Mouse (Mus musculus) urinary bladder, postnatal 14 days (tissue): Measurements from ENCODE around the gene Mxd4.

Source experiments
- DNase-seq: peaks from one replicate; pipeline ENCODE4 v3.0.0; 2021; ENCODE audit warnings: low spot score

Mxd4 gene

DNA sequence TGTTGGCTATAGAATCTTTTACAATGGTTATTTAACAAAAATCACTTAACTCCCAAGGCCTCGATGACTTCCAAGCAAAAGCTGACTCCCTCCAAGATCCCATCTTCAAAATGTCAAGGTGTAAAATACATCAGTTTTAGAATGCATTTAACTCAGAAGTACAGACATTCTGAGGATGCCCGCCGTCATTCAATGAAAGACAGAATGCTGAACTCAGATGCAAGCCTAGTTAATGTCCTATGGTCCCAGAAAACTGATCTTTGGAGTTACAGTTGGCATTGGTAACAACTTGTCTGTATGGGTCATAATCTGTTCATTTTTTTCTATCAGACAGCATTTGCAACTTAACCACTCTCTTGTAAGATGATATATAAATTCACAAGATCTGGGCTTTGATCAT lies 17.6 kb downstream of the Mxd4 start:
- no peak for DNase-seq

DNA sequence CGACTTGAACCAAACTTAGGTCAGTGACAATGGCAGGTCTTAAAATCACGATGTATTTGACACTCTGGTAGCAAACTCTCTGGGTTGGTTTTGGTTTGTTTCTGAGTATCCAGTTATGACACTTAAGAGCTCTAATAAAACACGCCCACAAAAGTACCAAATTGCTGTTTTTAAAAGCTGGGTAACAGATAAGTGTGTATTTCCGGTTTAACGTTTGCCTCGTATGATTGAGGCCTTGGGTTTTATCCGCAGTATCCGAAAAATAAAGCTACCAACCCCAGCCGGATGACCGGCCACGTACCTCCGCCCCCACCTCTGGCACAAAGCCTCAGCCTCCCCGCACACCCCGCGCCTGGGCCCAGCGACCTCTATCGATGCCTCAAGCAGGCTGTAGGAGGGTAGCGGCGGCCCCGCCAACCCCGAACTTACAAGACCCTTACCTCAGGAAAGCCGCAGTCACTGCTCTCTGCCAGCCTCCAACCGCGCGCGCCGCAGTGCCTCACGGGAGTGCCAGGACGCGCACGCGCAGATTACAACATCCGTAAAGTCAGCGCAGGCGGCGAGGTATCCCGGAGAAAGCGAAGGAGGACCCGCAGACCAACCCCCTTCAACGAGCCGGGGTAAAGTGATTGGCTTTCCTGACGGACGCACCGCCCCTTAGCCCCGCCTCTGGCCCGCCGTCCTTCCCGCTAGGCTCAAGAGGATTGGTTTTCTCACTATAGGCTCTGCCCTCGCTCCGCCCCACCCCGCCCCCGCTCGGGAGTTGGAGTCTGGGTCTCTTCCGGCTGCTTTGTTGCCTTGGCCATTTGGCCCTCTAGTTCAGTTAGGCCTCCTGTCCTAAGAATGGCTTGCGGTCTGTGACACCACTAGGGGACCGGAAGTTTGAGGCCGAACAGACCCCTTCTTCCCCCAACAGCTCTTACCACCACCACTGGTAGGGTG lies 18.3 kb downstream of the Mxd4 start, which contains the start of the genes Poln and Haus3:
Poln (minus strand) TSS at position 499 of the 942 bp plus-strand sequence.
Haus3 (minus strand) TSS at position 578 of the 942 bp plus-strand sequence.
- peak; percentile 97 for DNase-seq

GRCm38 (mm10) chr5:34167857-34168256 lies 19.7 kb downstream of the Mxd4 start:
- no peak for DNase-seq

GRCm38 (mm10) chr5:34165793-34166192 lies 21.7 kb downstream of the Mxd4 start:
- DNase-seq: no peak

GRCm38 (mm10) chr5:34148476-34148875 lies 39.0 kb downstream of the Mxd4 start:
- DNase-seq: no peak

DNA sequence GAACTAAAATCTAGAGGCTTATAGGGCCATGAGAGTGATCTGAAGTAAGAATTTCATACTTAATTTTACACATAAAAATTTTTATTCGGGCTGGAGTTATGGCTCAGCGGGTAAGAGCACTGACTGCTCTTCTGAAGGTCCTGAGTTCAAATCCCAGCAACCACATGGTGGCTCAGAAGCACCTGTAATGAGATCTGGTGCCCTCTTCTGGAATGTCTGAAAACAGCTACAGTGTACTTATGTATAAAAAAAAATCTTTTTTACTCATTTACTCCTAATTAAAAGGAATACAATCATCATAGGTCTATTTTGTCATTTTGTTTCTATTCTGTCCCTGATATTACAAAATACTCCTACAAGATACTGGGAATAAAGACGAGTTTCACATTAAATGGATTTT lies 40.0 kb downstream of the Mxd4 start:
- DNase-seq: no peak

GRCm38 (mm10) chr5:34139751-34140150 lies 47.8 kb downstream of the Mxd4 start:
- DNase-seq: peak; percentile 20

GRCm38 (mm10) chr5:34132731-34133130 lies 54.8 kb downstream of the Mxd4 start:
- DNase-seq: no peak

DNA sequence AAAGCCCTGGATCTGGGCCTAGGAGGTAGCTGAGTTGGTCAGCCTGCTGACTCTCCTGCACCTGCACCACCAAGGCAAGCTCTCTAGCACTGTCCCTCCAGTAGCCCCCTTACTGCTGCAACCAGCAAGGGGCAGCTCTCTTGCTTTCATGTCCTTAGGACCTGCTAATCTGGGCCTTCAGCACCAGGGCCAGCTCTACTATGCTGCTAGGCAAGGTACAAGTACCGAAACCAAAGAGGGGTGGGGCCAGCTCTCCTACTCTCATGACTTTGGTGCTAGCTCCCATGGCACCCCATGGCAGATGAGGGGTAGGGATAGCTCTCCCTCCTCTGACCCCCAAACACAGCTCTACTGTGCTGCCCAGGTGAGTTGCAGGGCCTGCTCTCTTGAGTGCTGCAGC lies 63.4 kb downstream of the Mxd4 start:
- no peak for DNase-seq
